11 mouse cellular contexts compared by ENCODE assay signal in genomic region chr4:134600777-134601176, GRCm38 (mm10). TPM values are rescaled to one million over a fixed set of nuclear protein-coding genes. Genes with fewer than 3 reads are reported as not detected.
DNase-seq lines count a peak whose midpoint lies in the region; ATAC-seq lines count a peak whose summit lies in the region.
"Had no signal": no experiment of that assay in that cellular context is flagged by ENCODE, and none has a peak within 500 bp of the region (broad histone marks: within the 10 kb centered on the region; RNA-seq: fewer than 3 reads in every experiment).

No protein-coding gene starts in this region.

- H3K9ac ChIP-seq in stomach, embryonic 16.5 days (ENCODE audit: low read length) = no peak overlapping the region

- no peaks in the 10 kb centered on the region for H3K9me3 ChIP-seq in heart, embryonic 10.5 days
- H3K9me3 ChIP-seq in stomach, embryonic 16.5 days (replicated peaks; ENCODE audit: control insufficient read depth, low read length) = no peaks in the 10 kb centered on the region

- WGBS in heart, embryonic 10.5 days = 72% methylated on average over 7 of the region's 7 CpGs
- WGBS in stomach, embryonic 16.5 days = 58% methylated on average over 7 of the region's 7 CpGs

- intact Hi-C loops in heart, postnatal 25 days (cut with DNase I) = no loop called here

- DNase-seq in heart, embryonic 10.5 days (ENCODE audit: low spot score) = no peak
- DNase-seq in heart, postnatal 25 days (ENCODE audit: low spot score) = no peak
- DNase-seq in kidney, postnatal 14 days = peak; percentile 27
- no peak for DNase-seq in kidney, postnatal 36 days
- peak; percentile 64 for DNase-seq in right cerebral cortex, adult 18-20 months
- DNase-seq in right cerebral cortex, postnatal 4 days = no peak
- DNase-seq: cerebellum, adult 8-10 months; heart, postnatal 10 days had no signal

- no peaks in the 10 kb centered on the region for H3K27me3 ChIP-seq in heart, embryonic 10.5 days (ENCODE audit: insufficient read depth, poor library complexity, severe bottlenecking)
- no peaks in the 10 kb centered on the region for H3K27me3 ChIP-seq in stomach, embryonic 16.5 days (ENCODE audit: control insufficient read depth, insufficient read depth, low read length)

- no peak overlapping the region for H3K4me2 ChIP-seq in stomach, embryonic 16.5 days (ENCODE audit: low read depth, low read length)

- ATAC-seq in stomach, embryonic 16.5 days (ENCODE audit: insufficient read depth, low FRiP score) = no peak
- ATAC-seq in granulocyte monocyte progenitor cell, adult 5-6 weeks (replicated peaks; ENCODE audit: poor library complexity, severe bottlenecking) = no peak

- peaks cover 75% of the 10 kb centered on the region for H3K4me1 ChIP-seq in heart, embryonic 10.5 days
- H3K4me1 ChIP-seq in stomach, embryonic 16.5 days (ENCODE audit: control insufficient read depth, insufficient read depth, low read length) = peaks cover 17% of the 10 kb centered on the region

- peak overlapping the region; percentile 69; the same call in 1 of the 2 replicates for H3K27ac ChIP-seq in heart, embryonic 10.5 days
- peak overlapping the region; percentile 47; the same call in 1 of the 2 replicates for H3K27ac ChIP-seq in stomach, embryonic 16.5 days (ENCODE audit: low read length)

- H3K4me3 ChIP-seq in heart, embryonic 10.5 days = no peak overlapping the region
- no peak overlapping the region for H3K4me3 ChIP-seq in stomach, embryonic 16.5 days (replicated peaks; ENCODE audit: low read length)
- H3K4me3 ChIP-seq: erythroblast, embryonic 14.5 days had no signal

- H3K36me3 ChIP-seq in heart, embryonic 10.5 days = no peaks in the 10 kb centered on the region
- no peaks in the 10 kb centered on the region for H3K36me3 ChIP-seq in stomach, embryonic 16.5 days (ENCODE audit: control insufficient read depth, insufficient read depth, low read length)

RNA-seq across cellular contexts. Expression of gene Selenon, which starts 48.8 kb away (rescaled TPM):
- polyA plus RNA-seq in heart, embryonic 10.5 days (2016; fragmentation: Nextera tagmentation; extraction: Ambion mirVana) = 8.0 and 9.0 TPM in 2 replicates
- 10 to 100 TPM; 21.0 to 22.2 TPM for total RNA-seq in heart, postnatal 25 days (2021)
- polyA plus RNA-seq in stomach, embryonic 16.5 days (2015; fragmentation: Nextera tagmentation; extraction: Ambion mirVana) = 7.9 and 8.0 TPM in 2 replicates
- total RNA-seq in granulocyte monocyte progenitor cell, adult 5-6 weeks (2014; fragmentation: Nextera tagmentation) = 32.4 and 32.8 TPM in 2 replicates
- total RNA-seq in granulocyte monocyte progenitor cell, adult 5-6 weeks (2017) = 3.2 and 6.9 TPM in 2 replicates

Comparison
In these comparisons a context has a peak if more than half of its experiments do, and no peak if none do; other contexts are left out.
1. DNase-seq: peak in kidney, postnatal 14 days (single experiment) and right cerebral cortex, adult 18-20 months (single experiment); none in heart, embryonic 10.5 days (single experiment), heart, postnatal 25 days (single experiment), kidney, postnatal 36 days (0 of 2) and right cerebral cortex, postnatal 4 days (single experiment).